Mouse (Mus musculus): ENCODE results near the gene Inka1.

Inka1 gene

GRCm38 (mm10) chr9:107985131-107986119 is at the start of gene Inka1:
Inka1 (minus strand) TSS chr9:107985879.
- peak; percentile 89 for DNase-seq (ENCODE audit: low read depth, low spot score)

- peak; percentile 92 for DNase-seq (ENCODE audit: low read depth, low spot score)
Measured at GRCm38 (mm10) chr9:108032126-108032525, 46.4 kb upstream of the Inka1 start.

GRCm38 (mm10) chr9:108027867-108028266 is 42.2 kb upstream of the Inka1 start:
- DNase-seq (ENCODE audit: low read depth, low spot score) = peak; percentile 62

DNA sequence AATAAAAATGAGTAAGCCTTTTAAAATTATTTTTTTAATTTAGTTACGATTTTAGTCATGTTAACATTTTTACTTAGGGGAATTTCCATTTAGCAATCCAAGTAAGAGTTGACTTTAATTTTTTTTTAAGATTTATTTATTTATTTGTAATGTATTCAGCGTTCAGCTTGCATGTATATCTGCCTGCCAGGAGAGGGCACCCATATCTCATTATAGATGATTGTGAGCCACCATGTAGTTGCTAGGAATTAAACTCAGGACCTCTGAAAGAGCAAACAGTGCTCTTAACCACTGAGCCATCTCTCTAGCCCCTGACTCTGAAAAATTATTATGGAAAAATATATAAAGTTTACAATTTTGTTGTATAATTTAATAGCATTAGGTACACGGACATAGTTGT is 40.9 kb upstream of the Inka1 start:
- DNase-seq (ENCODE audit: low read depth, low spot score) = no peak

DNA sequence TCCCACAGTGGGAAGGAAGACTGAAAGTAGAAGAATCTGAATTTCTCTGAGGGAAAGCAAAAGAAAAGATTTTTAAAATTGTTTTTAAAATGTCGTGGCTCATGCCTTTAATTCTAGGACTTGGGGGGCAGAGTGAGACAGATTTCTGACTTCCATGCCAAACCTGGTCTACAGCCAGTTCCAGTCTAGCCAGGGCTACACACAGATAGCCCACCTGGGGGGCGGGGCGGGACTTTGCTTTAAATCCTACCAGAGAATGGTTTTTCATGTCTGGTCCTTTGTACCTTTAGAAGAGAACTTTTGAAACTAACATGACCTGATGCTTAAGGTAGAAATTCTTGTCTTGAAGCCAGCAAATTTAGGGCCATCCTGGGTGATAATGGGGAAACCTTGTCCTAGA is 37.5 kb upstream of the Inka1 start:
- no peak for DNase-seq (ENCODE audit: low read depth, low spot score)

GRCm38 (mm10) chr9:108020741-108021140 is 35.1 kb upstream of the Inka1 start:
- DNase-seq (ENCODE audit: low read depth, low spot score) = no peak

GRCm38 (mm10) chr9:108017127-108017526 is 31.4 kb upstream of the Inka1 start:
- DNase-seq (ENCODE audit: low read depth, low spot score) = no peak

DNA sequence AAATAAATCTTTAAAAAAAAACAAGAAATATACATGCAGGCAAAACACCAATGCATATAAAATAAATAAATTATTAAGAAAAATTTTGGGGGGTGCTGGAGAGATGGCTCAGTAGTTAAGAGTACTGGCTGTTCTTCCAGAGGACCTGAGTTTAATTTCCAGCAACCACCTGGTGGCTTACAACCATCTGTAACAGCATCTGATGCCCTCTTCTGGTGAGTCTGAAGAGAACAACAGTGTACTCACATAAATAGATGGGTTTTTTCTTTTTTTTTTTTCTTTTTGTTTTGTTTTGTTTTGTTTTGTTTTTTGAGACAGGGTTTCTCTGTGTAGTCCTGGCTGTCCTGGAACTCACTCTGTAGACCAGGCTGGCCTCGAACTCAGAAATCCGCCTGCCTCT is 27.9 kb upstream of the Inka1 start:
- DNase-seq (ENCODE audit: low read depth, low spot score) = peak; percentile 70

- DNase-seq (ENCODE audit: low read depth, low spot score) = peak; percentile 36
Measured at GRCm38 (mm10) chr9:108010385-108010784, 24.7 kb upstream of the Inka1 start.

DNA sequence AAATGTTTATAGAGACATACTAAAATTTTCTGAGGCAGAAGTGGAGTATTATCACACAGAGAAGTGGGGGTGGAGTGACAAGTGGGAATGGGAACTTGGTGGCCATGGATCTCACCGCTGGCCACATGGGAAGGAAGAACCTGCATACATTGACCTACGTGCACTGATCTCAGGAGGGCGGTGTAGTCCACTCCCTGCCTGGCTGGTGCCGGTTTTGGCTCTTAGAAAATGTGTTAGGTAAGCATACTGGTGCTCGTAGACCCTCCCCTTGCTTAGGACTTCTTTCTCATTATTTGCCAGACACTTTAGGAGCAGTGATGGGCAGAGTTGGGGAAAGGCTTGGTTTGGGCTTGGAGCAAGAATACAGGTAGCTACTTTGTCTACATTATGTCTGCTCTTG is 22.4 kb upstream of the Inka1 start:
- peak; percentile 32 for DNase-seq (ENCODE audit: low read depth, low spot score)

DNA sequence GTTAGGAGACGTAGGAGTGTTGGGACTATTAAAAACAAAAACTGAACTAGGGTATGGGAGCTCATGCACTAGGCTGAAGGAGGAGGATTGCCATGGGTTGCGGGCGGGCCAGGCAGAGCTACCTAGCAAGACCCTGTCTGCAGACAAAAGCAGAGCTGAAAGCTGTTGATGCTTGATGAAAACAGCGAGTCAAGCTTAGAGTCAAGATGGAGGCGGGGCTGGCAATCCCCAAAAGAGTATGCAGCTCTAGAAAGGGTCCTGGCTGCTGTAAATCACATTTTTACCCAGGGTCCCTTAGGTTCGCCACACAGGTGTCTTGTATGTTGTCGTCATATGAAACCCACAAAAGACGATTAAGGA is 17.8 kb upstream of the Inka1 start:
- peak; percentile 33 for DNase-seq (ENCODE audit: low read depth, low spot score)

- no peak for DNase-seq (ENCODE audit: low read depth, low spot score)
Measured at GRCm38 (mm10) chr9:108002778-108003530, 17.3 kb upstream of the Inka1 start.

DNA sequence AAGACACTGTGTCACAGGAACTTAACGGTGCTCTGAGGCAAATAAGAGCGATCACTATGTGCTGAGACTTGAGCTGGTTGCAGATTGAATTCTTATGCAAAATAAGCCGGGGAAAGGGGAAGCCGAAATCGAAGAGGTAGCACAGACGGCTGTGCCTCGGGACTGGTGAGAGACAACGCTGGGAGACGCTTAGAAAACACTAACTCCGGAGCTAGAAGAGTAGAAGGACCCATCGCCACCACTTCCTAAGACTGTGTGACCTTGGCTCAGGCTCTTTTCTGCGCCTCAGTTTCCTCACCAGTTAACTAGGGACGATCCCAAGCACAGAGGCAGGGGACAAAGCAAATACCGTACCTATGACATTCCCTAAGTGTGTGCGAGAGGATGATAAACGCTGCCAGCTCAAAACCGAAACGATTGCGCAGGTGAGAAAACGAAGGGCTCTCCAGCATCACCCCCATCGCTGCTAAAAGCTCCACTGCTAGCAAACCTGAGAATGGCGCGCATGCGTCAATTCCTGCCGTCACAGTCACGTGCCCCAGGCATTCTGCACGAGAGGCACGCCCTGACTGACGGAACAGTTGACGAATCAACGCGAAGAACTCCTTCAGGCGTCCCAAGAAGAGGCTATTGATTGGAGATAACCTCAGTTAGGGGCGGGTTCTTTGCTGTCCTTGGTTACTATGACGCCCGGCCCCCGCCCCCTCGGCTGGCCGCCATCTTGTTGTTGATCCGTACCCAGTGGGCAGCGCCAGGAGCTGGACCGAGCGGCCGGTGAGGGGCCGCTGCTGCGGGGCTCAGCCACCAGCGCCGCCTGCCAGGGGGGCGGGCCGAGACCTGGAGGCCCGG is 16.5 kb upstream of the Inka1 start, which contains the start of gene Ip6k1:
Ip6k1 (plus strand) TSS at position 580 of the 849 bp plus-strand sequence.
- peak; percentile 100 for DNase-seq (ENCODE audit: low read depth, low spot score)

- no peak for DNase-seq (ENCODE audit: low read depth, low spot score)
Measured at GRCm38 (mm10) chr9:107996049-107996448, 10.4 kb upstream of the Inka1 start, which contains the start of gene Gm20662. Gm20662 (plus strand) TSS chr9:107996349.

DNA sequence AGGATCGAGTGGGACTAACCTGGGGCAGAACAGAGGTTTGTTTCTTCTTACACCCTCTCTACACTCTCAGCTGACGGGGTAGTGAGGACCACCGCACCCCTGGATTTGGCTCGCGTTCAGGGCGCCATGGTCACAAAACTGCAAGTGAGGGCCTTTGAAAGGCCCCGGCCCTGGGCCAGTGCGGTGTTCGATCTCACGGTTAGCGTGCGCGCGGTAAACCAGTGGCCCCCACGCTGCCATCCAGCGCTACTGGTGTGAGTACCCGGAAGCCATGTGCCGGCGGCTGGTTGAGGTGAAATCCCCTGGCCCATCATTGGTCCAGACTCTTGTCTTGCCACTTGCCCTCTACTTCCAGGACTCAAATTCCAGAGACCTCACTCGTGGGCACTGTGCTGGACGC is 9.8 kb upstream of the Inka1 start:
- no peak for DNase-seq (ENCODE audit: low read depth, low spot score)

- DNase-seq (ENCODE audit: low read depth, low spot score) = no peak
Measured at GRCm38 (mm10) chr9:107994464-107994863, 8.8 kb upstream of the Inka1 start.

GRCm38 (mm10) chr9:107993013-107993412 is 7.3 kb upstream of the Inka1 start:
- DNase-seq (ENCODE audit: low read depth, low spot score) = no peak

DNA sequence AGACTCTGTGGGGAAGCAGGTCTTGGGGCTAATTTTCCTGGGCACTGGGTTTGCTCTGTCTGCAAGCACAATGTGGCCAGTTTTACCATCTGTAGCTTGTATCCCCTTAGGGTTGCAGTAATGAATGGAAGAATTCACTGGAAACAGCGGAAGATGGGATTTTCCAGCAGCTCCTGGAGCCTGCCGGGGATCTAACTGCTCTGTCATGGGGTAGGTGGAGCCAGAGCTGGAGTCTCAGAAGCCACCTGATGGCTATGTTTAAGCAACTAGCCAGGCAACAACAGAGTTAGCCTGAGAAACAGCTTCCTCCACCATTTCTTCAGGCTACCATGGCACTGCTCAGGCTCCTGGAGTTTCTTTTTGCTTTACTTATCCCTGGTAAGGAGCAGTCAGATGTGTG is 6.5 kb upstream of the Inka1 start, which contains the start of gene Cdhr4:
Cdhr4 (plus strand) TSS at position 301 of the 400 bp plus-strand sequence.
- DNase-seq (ENCODE audit: low read depth, low spot score) = no peak

GRCm38 (mm10) chr9:107987950-107988349 is 2.3 kb upstream of the Inka1 start:
- DNase-seq (ENCODE audit: low read depth, low spot score) = no peak

DNA sequence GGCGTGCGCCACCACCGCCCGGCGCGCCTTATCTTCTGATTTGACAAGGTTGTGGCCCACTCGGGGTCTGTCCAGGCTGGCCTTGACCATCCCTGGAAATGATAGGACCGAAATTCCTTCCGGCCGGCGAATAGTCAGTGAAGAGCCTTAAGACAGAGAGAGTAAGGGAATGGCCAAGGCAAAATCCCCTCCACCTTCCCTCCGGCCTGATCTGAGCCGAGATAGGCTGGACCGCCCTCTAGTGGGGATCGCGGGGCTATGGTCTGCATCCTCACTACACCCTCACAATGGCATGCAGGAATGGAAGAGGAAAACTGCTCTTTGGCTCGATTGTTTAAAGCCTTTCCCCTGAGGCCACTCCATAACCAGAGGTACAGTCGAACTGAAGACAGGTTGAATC is 697 bp upstream of the Inka1 start:
- DNase-seq (ENCODE audit: low read depth, low spot score) = peak; percentile 91

DNA sequence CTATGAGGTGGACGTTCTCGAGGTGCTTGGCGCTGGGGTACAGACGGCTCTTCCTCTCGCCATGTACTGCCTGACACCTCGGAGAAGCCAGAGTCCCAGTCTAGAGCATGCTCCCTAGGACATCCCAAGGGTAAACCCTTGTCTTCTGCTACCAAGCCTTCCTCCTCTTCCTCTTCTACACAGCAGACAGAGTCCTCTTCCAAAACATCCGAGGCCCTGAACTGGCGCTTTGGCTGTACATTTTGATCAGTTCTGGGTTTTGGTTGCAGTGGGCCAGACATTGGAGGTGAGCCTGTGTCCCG is 974 bp downstream of the Inka1 start:
- no peak for DNase-seq (ENCODE audit: low read depth, low spot score)

All from R1 (cell line).